Mouse (Mus musculus): Measurements from ENCODE around the gene Mnat1.

- TF ChIP-seq CTCF (conservative IDR thresholded peaks at IDR 0.05; ENCODE audit: low read length) (no peak), NANOG (IDR thresholded peaks at IDR 0.05; ENCODE audit: borderline replicate concordance, low read length) (no peak), POU5F1 (IDR thresholded peaks at IDR 0.05; ENCODE audit: borderline replicate concordance, low read length) (no peak)
Observed at GRCm38 (mm10) chr12:73209117-73209516, 85.6 kb downstream of the Mnat1 start.

Data from E14TG2a.4 (cell line).